Mouse (Mus musculus): ENCODE measurements around the gene Ebf1. TPM values are rescaled to one million over a fixed set of nuclear protein-coding genes. Genes with fewer than 3 reads are reported as not detected.

Ebf1 gene
- total RNA-seq, 2 experiments from 2014 or later: 4.8 to 6.1 TPM

DNA sequence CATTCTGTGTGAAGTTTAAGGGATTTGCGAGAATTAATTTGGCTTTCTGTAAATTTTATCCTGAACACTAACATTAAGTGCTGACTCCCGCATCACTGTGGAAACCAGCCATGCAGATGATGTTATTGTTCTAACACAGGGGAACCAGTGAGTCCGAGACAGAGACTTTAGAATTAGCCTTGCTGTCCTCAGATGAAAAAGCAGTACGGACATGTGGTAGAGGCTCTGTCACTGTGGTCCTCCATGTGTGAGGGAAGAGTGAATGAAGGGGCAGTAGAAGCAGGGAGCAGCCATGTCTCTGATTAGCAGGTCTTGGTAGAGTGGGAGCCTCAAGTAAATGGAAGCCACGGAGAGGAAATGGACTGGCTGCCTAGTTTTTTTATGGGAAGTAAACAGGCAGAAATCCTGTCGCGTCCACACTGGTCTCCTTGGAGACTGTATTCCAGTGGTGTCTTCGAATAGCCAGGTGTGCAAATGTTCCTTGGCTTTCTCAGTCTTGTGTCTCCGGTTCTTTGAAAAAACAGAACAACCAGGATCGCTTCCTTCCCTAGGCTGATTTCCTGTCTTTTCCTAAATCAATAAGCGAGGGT is 84.2 kb downstream of the Ebf1 start:
- DNase-seq (ENCODE audit: low spot score in 2 of 2): no peak

DNA sequence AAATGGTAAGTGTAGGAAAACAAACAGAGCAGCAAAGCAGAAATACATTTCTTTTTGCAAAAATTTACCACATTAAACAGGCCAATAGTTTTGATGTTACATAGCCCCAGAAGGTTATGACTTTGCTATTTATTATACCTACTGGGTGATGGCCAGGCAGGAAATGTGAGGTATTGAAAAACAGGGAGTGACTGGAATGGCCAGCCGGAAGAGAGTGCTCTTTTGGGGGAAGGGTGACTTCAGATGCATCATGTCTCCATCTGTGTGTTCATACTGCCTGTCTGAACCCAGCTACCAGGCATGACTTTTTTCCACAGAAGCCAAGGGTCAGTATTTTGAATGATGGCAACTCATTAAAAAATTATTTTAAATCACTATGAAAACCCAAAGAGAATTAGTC is 84.7 kb downstream of the Ebf1 start:
- DNase-seq (ENCODE audit: low spot score in 2 of 2): no peak

- DNase-seq (ENCODE audit: low spot score in 2 of 2): no peak
Observed at GRCm38 (mm10) chr11:44702716-44703486, 85.8 kb downstream of the Ebf1 start.

GRCm38 (mm10) chr11:44703951-44704350 is 86.8 kb downstream of the Ebf1 start:
- DNase-seq (ENCODE audit: low spot score in 2 of 2): no peak

DNA sequence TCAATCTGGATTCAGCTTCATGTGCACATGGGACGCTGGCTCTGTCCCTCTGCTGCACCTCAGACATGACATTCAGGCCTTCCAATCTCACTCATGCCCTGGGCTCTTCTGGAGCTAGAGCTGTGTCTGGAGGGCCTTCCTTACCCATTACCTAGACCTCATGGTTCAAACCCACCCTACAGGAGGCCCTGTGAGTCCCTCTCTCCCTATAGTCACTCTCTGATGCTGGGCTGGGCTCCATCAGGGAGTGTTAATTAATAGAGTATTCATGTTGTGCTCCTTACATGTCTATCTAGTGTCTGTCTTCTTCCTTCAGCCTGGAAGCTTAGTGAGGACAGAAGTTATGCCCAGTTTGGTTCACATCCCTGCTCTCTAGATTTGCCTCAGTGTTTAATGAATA is 88.7 kb downstream of the Ebf1 start:
- no peak for DNase-seq (ENCODE audit: low spot score in 2 of 2)

DNA sequence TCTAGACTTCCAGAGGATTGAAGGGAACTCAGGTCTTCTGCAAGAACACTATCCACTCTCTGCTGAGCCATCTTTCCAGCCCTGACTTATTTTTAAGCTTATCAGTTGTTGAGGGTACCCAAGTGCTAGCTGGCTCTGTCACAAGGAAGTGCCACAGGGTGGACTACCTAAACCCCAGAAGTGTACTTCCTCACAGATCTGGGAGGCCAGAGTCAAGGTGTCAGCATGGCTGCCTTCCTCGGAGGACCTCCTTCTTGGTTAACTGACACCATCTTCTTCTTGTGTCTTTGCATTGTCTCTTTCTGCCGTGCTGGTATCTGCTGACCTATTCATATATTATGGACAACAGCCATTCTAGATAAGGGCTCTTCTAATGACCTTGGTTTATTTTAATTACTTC is 89.3 kb downstream of the Ebf1 start:
- no peak for DNase-seq (ENCODE audit: low spot score in 2 of 2)

- no peak for DNase-seq (ENCODE audit: low spot score in 2 of 2)
Observed at GRCm38 (mm10) chr11:44707381-44708289, 90.5 kb downstream of the Ebf1 start.

DNA sequence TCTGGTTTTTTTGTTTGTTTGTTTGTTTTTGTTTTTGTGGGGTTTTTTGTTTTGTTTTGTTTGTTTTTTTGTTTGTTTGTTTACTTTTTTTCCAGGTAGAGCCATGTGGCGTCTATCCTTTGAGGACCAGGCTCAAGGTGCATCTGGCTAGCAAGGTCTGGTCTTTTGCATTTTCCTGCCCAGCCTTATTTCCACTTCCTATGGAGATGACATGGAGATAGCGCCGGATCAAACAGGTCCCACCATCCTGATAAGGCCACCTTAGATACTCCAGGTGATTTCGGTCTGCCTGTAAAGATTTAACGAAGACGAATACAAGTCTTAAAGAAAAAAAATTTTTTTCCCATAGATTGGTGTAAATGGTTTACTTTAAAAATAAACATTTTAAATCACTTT is 91.2 kb downstream of the Ebf1 start:
- no peak for DNase-seq (ENCODE audit: low spot score in 2 of 2)

- no peak for DNase-seq (ENCODE audit: low spot score in 2 of 2)
Observed at GRCm38 (mm10) chr11:44709073-44709618, 92.0 kb downstream of the Ebf1 start.

GRCm38 (mm10) chr11:44709869-44710460 is 92.8 kb downstream of the Ebf1 start:
- DNase-seq (ENCODE audit: low spot score in 2 of 2): no peak

DNA sequence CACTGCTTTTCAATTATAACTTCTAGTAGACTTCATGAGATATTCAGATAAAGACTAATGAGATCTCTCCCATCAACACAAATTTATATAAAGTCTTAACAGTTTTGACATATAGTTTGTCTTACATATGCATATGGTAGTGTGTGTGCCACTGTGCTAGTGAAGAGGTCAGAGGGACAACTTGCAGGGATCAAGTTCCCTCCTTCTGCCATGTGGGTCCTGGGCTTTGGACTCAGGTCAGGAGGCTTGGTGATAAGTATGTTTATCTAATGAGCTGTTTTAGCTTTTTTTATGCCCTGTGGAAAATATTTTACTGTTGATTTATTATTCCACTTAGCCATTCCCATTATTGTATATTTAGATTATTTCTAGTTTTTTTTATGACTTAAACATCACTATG is 93.7 kb downstream of the Ebf1 start:
- no peak for DNase-seq (ENCODE audit: low spot score in 2 of 2)

DNA sequence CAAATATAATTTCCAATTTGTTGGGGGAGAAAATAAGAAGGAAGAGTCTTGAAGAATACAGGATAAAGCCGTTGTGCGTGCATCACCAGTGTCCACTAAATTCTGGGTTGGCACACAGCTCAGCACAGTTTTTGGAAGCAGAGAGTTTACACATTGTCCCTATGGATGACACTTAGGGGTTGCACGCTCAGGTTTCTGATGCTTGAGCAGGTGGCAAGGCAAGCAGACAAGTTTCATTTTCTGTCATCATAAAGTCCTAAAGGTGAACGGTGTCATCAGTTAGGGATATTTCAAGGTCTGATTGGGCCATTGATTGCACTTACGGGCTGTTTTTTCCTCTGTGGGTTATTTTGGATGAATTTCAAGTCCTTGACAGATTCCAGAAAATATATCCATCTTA is 97.1 kb downstream of the Ebf1 start:
- no peak for DNase-seq (ENCODE audit: low spot score in 2 of 2)

GRCm38 (mm10) chr11:44715776-44716175 is 98.7 kb downstream of the Ebf1 start:
- no peak for DNase-seq (ENCODE audit: low spot score in 2 of 2)

DNA sequence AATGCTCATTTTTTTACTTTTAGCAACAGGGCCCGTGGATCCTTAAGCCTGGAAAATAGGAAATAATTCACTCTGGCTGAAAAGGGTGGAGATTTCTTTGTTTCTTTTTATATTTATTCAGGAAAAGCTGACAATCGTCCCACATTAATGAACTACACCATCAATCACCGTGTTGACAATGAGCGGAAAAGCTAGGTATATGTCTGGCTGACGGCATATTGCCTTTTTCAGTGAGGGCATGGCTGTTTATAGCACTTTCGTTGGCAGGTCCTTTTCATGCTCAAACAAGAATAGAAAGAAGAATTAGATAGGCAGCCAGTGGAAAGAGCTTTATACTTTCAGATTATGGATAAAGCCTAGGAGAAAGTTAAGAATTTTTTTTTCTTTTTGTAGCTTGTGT is 99.8 kb downstream of the Ebf1 start:
- no peak for DNase-seq (ENCODE audit: low spot score in 2 of 2)

DNA sequence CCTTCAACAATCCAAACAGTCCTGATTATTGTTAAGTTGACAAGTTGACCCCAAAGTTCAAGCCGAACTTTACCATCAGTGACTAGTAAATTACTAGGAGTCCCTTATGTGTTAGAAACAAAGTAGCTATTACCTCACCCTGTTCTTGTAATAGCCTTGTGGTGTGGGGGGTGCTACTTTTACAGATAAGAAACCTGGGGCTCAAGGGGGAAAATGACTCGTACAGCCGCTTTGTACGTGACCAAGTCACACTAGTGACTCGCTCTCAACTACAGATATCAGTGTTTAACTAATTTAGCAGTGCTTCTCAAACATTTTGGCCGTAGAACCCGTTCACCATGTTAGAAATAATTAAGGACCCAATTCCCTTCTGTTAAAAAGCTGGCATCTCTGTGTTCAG is 100.5 kb downstream of the Ebf1 start:
- no peak for DNase-seq (ENCODE audit: low spot score in 2 of 2)

- DNase-seq (ENCODE audit: low spot score in 2 of 2): no peak
Observed at GRCm38 (mm10) chr11:44721976-44722375, 104.9 kb downstream of the Ebf1 start.

GRCm38 (mm10) chr11:44723950-44724502 is 106.9 kb downstream of the Ebf1 start:
- no peak for DNase-seq (ENCODE audit: low spot score in 2 of 2)

- no peak for DNase-seq (ENCODE audit: low spot score in 2 of 2)
Observed at GRCm38 (mm10) chr11:44725732-44726131, 108.6 kb downstream of the Ebf1 start.

DNA sequence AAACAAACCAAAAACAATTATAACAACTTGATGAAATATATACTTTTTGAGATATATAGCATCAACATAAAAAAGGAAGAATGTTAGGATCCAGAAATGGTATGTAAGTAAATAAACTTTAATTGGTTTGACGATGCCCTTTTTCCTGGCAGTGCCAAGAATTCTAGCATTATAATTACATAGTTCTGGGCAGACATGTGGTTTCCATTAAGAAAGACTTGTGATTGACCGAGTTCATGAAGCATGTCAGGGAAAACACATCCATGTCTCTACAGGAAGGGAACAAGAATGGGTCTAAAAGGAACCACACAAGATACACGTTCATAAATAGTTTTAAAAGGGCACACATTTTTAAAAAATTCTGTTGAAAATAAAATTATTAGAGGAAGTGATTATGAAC is 110.3 kb downstream of the Ebf1 start:
- DNase-seq (ENCODE audit: low spot score in 2 of 2): no peak

DNA sequence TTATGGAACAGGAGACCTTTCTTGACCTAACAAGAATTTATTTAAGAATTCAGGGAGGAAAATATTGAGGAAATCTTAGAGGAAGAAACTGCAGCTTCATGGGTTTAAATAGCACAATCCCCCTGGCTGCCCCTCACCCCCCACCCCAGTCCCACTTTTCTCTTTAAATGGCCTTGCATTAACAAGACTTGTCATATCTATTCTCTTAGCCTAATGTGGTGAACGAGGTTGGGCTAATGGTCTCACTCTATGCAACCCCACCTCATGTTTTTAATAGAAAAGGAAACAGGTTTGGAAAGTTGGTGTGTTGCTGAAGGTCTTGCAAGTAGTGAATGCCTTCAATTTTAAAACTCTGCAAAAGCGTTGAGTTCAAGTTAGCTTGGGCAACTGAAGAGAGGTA is 110.7 kb downstream of the Ebf1 start:
- DNase-seq (ENCODE audit: low spot score in 2 of 2): no peak

GRCm38 (mm10) chr11:44728271-44728670 is 111.2 kb downstream of the Ebf1 start:
- DNase-seq (ENCODE audit: low spot score in 2 of 2): no peak
